Mouse (Mus musculus): ENCODE data around the gene Nelfb.

The Nelfb gene

GRCm38 (mm10) chr2:25196172-25196954 is 14.9 kb downstream of the Nelfb start, which contains the start of gene Tor4a:
Tor4a (minus strand) TSS chr2:25196886.
- in situ Hi-C loops (cut with MseI, MboI) = no loop called here

- in situ Hi-C loops (cut with MseI, MboI) = no loop called here
These were observed 15.8 kb downstream of the Nelfb start for GRCm38 (mm10) chr2:25195211-25196156.

- in situ Hi-C loops (cut with MseI, MboI) = no loop called here
These were observed 16.7 kb downstream of the Nelfb start for GRCm38 (mm10) chr2:25194486-25195171.

GRCm38 (mm10) chr2:25194006-25194405 is 17.3 kb downstream of the Nelfb start:
- in situ Hi-C loops (cut with MseI, MboI) = no loop called here

GRCm38 (mm10) chr2:25193330-25193770 is 17.9 kb downstream of the Nelfb start:
- in situ Hi-C loops (cut with MseI, MboI) = no loop called here

- in situ Hi-C loops (cut with MseI, MboI) = no loop called here
These were observed 23.4 kb downstream of the Nelfb start for GRCm38 (mm10) chr2:25187841-25188240.

GRCm38 (mm10) chr2:25186575-25186930 is 24.7 kb downstream of the Nelfb start:
- in situ Hi-C loops (cut with MseI, MboI) = no loop called here

- in situ Hi-C loops (cut with MseI, MboI) = no loop called here
These were observed 25.4 kb downstream of the Nelfb start for GRCm38 (mm10) chr2:25185625-25186574.

- in situ Hi-C loops (cut with MseI, MboI) = no loop called here
These were observed 26.8 kb downstream of the Nelfb start for GRCm38 (mm10) chr2:25184496-25184895.

GRCm38 (mm10) chr2:25183336-25183735 is 28.0 kb downstream of the Nelfb start:
- in situ Hi-C loops (cut with MseI, MboI) = no loop called here

- in situ Hi-C loops (cut with MseI, MboI) = no loop called here
These were observed 28.6 kb downstream of the Nelfb start for GRCm38 (mm10) chr2:25182664-25183063.

GRCm38 (mm10) chr2:25181891-25182397 is 29.3 kb downstream of the Nelfb start:
- in situ Hi-C loops (cut with MseI, MboI) = no loop called here

- in situ Hi-C loops (cut with MseI, MboI) = no loop called here
These were observed 30.1 kb downstream of the Nelfb start for GRCm38 (mm10) chr2:25180973-25181890.

- in situ Hi-C loops (cut with MseI, MboI) = no loop called here
These were observed 30.8 kb downstream of the Nelfb start, which contains the start of gene Nrarp for GRCm38 (mm10) chr2:25180478-25180903. Nrarp (plus strand) TSS chr2:25180758.

GRCm38 (mm10) chr2:25179566-25180217 is 31.6 kb downstream of the Nelfb start:
- in situ Hi-C loops (cut with MseI, MboI) = no loop called here

- in situ Hi-C loops (cut with MseI, MboI) = no loop called here
These were observed 32.9 kb downstream of the Nelfb start for GRCm38 (mm10) chr2:25178285-25178972.

GRCm38 (mm10) chr2:25177685-25178084 is 33.6 kb downstream of the Nelfb start:
- in situ Hi-C loops (cut with MseI, MboI) = no loop called here

- in situ Hi-C loops (cut with MseI, MboI) = no loop called here
These were observed 34.2 kb downstream of the Nelfb start for GRCm38 (mm10) chr2:25177076-25177475.

All from mouse trophoblast stem cell (cell line).